Mouse (Mus musculus): ENCODE data around the gene Zfyve21. TPM values are rescaled to one million over a fixed set of nuclear protein-coding genes. Genes with fewer than 3 reads are reported as not detected.
A peak's percentile ranks its signal among the peaks of the same experiment; 100 is the strongest.

Zfyve21 gene
- total RNA-seq, 2 experiments from 2014 or later = 15.1 to 18.6 TPM

GRCm38 (mm10) chr12:111829954-111830353 is 16.0 kb downstream of the Zfyve21 start:
- DNase-seq = no peak
- intact Hi-C loops (cut with DNase I; ENCODE audit: low total_unique reads) = no loop called here

- no peak for DNase-seq
- intact Hi-C loops (cut with DNase I; ENCODE audit: low total_unique reads) = no loop called here
Measured at GRCm38 (mm10) chr12:111830375-111830774, 16.4 kb downstream of the Zfyve21 start.

DNA sequence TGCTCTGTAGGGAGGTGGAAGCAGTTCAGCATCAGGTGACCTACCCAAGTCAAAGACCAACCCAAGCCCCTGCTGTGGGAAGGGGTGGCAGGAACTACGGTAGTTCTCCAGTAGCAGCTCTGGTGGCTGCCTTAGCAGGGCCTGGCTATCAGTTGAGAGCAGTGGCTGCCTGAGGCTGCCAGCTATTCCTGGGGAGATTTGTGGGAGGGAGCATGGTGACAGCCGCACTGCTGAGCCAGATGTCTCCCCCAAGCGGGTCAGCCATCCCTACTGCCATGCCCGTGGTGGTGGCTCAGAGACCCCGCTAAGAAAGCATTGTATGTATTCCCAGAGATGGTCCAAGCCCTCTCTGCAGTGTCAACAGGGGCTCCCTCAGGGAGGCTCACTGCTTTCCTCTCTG is 18.7 kb downstream of the Zfyve21 start:
- intact Hi-C loops (cut with DNase I; ENCODE audit: low total_unique reads) = no loop called here
- DNase-seq = no peak

DNA sequence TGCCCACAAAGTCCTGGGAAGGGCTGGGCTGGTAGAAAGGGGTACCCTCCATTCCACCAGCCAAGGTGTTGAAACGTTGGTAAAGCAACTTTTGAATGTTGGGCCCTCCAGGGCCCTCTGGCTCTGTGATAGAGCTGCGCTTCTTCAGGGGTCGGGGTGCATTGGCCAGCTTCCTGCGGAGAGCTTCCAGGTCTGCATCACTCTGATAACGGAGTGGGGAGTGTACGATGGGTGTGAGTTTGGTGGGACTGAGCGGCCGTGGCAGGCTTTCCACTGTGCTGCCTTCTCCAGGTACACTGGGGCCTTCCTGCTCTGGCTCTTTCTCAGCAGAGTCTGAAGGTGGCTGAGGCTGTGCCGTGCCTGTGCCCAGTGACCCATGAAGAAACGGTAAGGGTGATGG is 19.5 kb downstream of the Zfyve21 start:
- no peak for DNase-seq
- intact Hi-C loops (cut with DNase I; ENCODE audit: low total_unique reads) = no loop called here

DNA sequence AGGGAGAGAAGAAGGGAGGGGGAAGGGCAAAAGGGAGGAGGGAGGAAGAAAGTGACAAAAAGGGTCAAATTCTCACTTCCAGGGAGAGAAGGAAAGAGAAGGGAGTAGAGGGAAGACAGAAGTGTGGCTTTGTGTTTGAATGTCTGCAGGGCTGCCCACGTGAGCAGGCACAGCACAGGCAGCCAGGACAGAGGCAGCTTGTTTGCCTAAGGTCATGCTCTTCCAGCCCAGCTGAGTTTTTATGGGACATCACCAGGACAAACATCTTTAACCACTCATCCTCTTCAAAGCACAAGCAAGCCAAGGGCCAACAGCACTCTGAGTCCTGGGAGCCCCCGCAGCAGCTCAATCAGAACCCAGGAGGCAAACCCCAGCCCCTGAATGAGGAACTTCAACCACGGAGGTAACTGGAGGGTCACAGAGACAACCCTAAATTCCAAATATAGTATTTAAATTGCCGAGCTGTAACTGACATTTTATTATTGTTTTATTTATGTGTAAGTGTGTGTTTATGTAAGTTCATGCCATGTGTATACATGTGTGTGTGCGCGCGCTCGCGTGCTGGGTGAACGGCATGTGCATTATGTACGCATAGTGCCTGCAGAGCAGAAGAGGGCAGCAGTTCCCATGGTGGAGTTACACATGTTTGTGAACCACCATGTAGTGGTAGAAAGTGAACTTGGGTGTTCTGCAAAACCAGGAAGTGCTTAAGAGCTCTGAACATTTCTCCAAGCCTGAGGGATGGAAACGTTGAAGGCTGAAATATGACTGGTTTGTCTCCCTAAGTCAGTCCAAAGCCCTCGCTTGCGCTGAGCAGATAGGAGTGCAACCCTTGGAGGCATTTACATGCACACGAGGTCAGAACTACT is 28.8 kb downstream of the Zfyve21 start:
- intact Hi-C loops (cut with DNase I; ENCODE audit: low total_unique reads) = no loop called here
- no peak for DNase-seq

GRCm38 (mm10) chr12:111843470-111843869 is 29.5 kb downstream of the Zfyve21 start:
- intact Hi-C loops (cut with DNase I; ENCODE audit: low total_unique reads) = no loop called here
- no peak for DNase-seq

GRCm38 (mm10) chr12:111845953-111846352 is 32.0 kb downstream of the Zfyve21 start:
- no peak for DNase-seq
- intact Hi-C loops (cut with DNase I; ENCODE audit: low total_unique reads) = no loop called here

DNA sequence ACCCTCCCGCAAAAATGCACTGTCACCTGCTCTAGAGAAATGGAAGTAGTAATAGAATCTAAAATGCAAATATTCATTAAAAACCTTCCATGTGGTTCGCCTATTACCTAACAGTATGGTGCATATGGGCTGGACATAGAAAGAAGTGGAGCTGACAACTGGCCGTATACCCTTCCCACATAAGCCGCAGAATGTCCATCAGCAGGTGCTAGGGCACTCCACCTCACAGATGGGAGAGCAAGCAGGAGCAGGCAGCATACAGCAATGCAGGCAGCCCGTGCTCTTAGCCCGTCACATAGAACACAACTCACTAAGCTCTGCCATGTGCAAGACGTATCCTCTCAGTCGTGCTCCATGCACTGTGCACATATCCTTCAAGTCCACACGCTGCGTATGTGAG is 32.8 kb downstream of the Zfyve21 start:
- intact Hi-C loops (cut with DNase I; ENCODE audit: low total_unique reads) = no loop called here
- no peak for DNase-seq

- intact Hi-C loops (cut with DNase I; ENCODE audit: low total_unique reads) = no loop called here
- DNase-seq = no peak
Measured at GRCm38 (mm10) chr12:111848300-111848798, 34.4 kb downstream of the Zfyve21 start.

GRCm38 (mm10) chr12:111851235-111851634 is 37.3 kb downstream of the Zfyve21 start:
- intact Hi-C loops (cut with DNase I; ENCODE audit: low total_unique reads) = no loop called here
- no peak for DNase-seq

DNA sequence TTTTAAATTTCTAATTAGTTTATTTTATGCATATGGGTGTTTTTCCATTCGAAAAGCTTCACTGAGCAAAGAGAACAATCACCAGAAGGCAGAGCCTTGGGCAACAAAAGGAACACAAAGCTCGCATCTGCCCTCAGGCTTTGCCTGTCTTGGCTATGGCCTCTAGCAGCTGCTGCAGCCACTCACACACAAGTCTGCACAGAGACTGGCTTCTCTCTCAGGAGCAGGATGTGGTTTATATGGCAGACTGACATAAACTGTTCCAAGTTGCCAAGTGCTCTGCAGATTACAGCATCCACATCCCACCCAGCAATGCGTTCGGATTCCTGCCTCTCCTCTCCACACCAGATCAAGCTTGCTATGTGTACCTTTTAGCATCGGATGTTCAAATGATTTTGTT is 37.8 kb downstream of the Zfyve21 start:
- peak; percentile 33 for DNase-seq
- intact Hi-C loops (cut with DNase I; ENCODE audit: low total_unique reads) = no loop called here

GRCm38 (mm10) chr12:111853011-111853436 is 39.1 kb downstream of the Zfyve21 start:
- peak; percentile 74 for DNase-seq
- intact Hi-C loops (cut with DNase I; ENCODE audit: low total_unique reads) = no loop called here

DNA sequence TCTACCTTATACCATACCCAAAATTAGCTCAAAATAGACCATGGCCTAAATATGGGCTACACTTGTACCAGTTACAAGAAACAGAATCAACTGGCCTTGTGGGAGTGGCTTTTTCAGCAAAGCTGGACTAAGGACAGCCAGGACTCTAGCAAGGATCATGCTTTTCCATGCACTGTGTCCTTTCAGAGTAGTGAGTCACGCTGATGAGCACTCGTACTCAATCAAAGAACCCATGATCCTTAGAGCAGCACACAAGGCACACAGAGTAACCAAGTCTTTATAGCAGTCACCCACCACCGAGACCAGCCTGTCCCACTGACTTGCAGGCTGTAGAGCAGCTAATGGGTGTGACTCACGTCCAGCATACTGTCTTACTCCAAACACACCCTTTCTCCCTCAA is 39.6 kb downstream of the Zfyve21 start:
- no peak for DNase-seq
- intact Hi-C loops (cut with DNase I; ENCODE audit: low total_unique reads) = no loop called here

- no peak for DNase-seq
- intact Hi-C loops (cut with DNase I; ENCODE audit: low total_unique reads) = no loop called here
Measured at GRCm38 (mm10) chr12:111855448-111855847, 41.5 kb downstream of the Zfyve21 start.

GRCm38 (mm10) chr12:111864206-111864824 is 50.3 kb downstream of the Zfyve21 start:
- DNase-seq = no peak
- intact Hi-C loops (cut with DNase I; ENCODE audit: low total_unique reads) = no loop called here

GRCm38 (mm10) chr12:111869806-111870205 is 55.8 kb downstream of the Zfyve21 start:
- no peak for DNase-seq
- intact Hi-C loops (cut with DNase I; ENCODE audit: low total_unique reads) = no loop called here

DNA sequence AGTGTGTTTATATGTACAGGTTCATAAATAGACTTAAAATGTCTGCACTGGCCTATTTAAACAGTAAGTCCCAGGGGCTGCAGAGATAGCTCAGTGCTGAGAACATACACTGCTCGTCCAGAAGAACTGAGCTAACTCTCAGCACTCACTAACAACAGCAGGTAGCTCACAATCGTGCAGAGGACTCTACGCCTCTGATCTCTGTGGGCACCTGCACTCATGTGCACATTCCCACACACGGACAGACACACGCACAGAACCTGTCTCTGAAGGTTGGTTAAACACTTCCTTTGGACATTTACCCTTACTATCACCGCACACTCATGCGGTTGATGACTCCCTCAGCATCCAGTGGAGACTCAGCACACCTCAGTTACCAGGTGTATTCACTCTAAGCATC is 56.8 kb downstream of the Zfyve21 start:
- intact Hi-C loops (cut with DNase I; ENCODE audit: low total_unique reads) = no loop called here
- DNase-seq = no peak

DNA sequence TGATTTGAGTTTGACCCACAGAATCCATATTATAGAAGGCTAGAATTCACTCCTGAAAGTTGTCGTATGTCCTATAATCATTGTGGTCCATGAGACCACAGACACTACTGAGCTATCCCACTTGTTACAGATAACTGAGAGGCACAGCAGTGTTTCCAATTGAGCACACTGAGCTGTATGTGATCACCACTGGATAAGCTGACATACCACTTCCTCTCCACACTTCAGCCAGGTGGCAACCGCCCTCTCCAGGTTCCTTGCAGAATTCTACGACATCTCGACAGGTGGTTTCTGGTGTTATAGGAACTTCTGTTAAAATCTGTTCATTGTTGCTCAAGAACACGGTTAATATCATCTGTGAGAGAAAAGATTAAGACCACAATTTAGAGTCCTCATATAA is 58.1 kb downstream of the Zfyve21 start:
- no peak for DNase-seq
- intact Hi-C loops (cut with DNase I; ENCODE audit: low total_unique reads) = no loop called here

- no peak for DNase-seq
- intact Hi-C loops (cut with DNase I; ENCODE audit: low total_unique reads) = loop anchor here (5.0 kb wide), 1 partner anchor 73 kb away; no protein-coding TSS in a partner anchor
Measured at GRCm38 (mm10) chr12:111874601-111875140, 60.7 kb downstream of the Zfyve21 start.

DNA sequence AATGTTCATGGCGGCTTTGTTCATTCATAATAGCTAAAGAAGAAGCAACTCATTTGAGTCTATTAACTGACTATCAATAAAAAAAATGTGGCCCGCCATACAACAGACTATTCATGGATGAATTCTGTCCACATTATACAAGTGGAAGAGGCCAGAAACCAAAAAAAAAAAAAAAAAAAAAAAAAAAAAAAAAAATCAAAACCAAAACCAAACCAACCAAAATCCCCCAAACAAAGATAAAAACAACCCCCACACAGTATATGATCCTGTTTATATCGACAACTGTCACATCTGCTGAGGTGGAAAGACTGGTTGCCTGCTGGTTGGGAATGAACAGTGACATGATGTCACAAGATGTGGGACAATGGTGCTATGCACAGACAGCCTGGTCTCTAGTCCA is 61.5 kb downstream of the Zfyve21 start:
- intact Hi-C loops (cut with DNase I; ENCODE audit: low total_unique reads) = loop anchor here (5.0 kb wide), 1 partner anchor 72 kb away; no protein-coding TSS in a partner anchor
- no peak for DNase-seq

Measured in gastrocnemius, postnatal 14 days (tissue).